Mouse (Mus musculus): ENCODE measurements around the gene Ankfn1. TPM values are rescaled to one million over a fixed set of nuclear protein-coding genes. Genes with fewer than 3 reads are reported as not detected.

Gene Ankfn1
- polyA plus RNA-seq, 1 experiment from 2014 or later, result 0.06 TPM

DNA sequence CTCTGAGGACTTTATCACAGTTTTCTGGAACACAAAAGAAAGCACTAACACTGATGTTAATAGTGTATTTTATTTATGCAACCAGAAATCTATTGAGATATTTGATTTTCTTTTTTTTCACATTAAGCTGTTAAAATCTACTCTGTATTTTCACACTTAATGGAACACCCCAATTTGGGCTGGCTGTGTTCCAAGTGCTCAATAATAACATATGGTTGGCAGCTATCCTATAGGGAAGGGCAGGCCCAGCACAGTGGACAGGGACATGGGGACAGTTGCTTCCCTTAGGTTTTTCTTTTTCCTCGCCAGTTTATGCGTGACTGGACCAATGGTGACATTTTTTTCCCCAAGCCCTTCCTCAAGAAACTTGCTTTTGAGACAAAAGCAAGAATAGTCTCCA, 4.5 kb downstream of the Ankfn1 start:
- Histone ChIP-seq H3K4me1 (ENCODE audit: control insufficient read depth, insufficient read depth, low read length) (no peaks in the 10 kb centered on the region), H3K36me3 (ENCODE audit: control insufficient read depth, insufficient read depth, low read length) (no peaks in the 10 kb centered on the region), H3K9me3 (ENCODE audit: control insufficient read depth, low read length) (no peaks in the 10 kb centered on the region), H3K4me3 (ENCODE audit: low read length) (no peak overlapping the region), H3K4me2 (ENCODE audit: low read depth, low read length) (no peak overlapping the region), H3K27me3 (replicated peaks; ENCODE audit: control insufficient read depth, insufficient read depth, low read length) (no peaks in the 10 kb centered on the region), H3K9ac (ENCODE audit: low read depth, low read length) (no peak overlapping the region), H3K27ac (ENCODE audit: low read length) (no peak overlapping the region)
- WGBS, result 86% methylated on average over 2 of the region's 2 CpGs
- no peak for ATAC-seq

DNA sequence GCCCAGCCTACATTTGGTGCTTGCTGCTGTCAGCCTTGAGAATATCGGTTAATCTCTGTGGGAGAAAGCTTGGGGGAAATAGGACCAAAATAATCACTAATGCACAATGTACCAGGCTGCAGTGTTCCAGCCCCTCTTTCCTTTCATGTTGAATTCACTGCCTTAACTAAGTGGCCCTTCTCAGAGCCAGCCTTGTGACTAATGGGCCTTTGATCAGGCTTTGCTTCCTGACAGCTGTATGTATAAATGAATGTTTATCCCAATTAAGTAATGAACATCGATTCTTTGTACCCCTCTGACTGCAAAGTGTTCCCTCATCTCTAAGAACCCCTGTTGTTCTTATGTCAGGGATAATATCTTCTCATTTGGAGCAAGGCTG, 11.7 kb downstream of the Ankfn1 start:
- Histone ChIP-seq H3K4me3 (ENCODE audit: low read length) (no peak overlapping the region), H3K27me3 (replicated peaks; ENCODE audit: control insufficient read depth, insufficient read depth, low read length) (no peaks in the 10 kb centered on the region), H3K4me2 (ENCODE audit: low read depth, low read length) (no peak overlapping the region), H3K9me3 (ENCODE audit: control insufficient read depth, low read length) (no peaks in the 10 kb centered on the region), H3K27ac (ENCODE audit: low read length) (no peak overlapping the region), H3K36me3 (ENCODE audit: control insufficient read depth, insufficient read depth, low read length) (no peaks in the 10 kb centered on the region), H3K4me1 (ENCODE audit: control insufficient read depth, insufficient read depth, low read length) (no peaks in the 10 kb centered on the region), H3K9ac (ENCODE audit: low read depth, low read length) (no peak overlapping the region)
- no peak for ATAC-seq
- WGBS, result 74% methylated on average over 2 of the region's 2 CpGs

DNA sequence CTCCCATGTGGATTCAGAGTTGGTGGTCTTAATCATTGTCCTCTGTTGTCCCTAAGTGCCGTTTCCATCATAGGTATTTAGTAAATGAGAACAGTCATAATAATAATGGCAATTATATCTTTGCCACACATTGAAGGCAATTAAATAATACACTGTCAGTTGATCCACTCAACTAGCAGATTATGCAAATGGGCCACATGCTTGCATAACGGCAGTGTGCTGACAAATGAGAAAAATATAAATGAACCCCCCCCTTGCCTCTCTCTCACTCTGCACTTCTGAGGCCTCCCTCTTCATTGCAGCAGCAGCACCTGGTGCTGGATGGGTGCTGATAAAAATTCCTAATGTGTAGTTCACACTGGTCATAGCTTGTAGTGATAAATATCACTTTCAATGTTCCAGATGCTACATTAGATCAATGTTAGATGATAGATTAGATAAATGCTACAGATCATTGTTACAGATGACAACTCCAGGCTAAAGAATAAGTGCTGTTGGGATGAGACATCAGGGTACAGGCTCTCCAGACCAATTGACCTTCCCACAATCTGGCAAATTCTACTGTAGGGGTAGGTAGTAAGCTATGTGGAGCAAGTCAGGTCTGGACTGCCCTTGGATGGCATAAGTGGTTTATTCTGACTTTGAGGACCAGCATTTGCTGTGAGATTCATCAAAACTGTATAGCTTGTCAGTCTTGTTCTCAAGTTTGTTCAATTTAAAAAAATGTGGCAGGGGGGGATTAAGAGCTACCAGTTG, 12.3 kb downstream of the Ankfn1 start:
- Histone ChIP-seq H3K27me3 (replicated peaks; ENCODE audit: control insufficient read depth, insufficient read depth, low read length) (no peaks in the 10 kb centered on the region), H3K4me3 (ENCODE audit: low read length) (no peak overlapping the region), H3K9ac (ENCODE audit: low read depth, low read length) (no peak overlapping the region), H3K36me3 (ENCODE audit: control insufficient read depth, insufficient read depth, low read length) (no peaks in the 10 kb centered on the region), H3K27ac (ENCODE audit: low read length) (no peak overlapping the region), H3K4me2 (ENCODE audit: low read depth, low read length) (no peak overlapping the region), H3K9me3 (ENCODE audit: control insufficient read depth, low read length) (no peaks in the 10 kb centered on the region), H3K4me1 (ENCODE audit: control insufficient read depth, insufficient read depth, low read length) (no peaks in the 10 kb centered on the region)
- WGBS, result 76% methylated on average over 2 of the region's 2 CpGs
- ATAC-seq, result no peak

DNA sequence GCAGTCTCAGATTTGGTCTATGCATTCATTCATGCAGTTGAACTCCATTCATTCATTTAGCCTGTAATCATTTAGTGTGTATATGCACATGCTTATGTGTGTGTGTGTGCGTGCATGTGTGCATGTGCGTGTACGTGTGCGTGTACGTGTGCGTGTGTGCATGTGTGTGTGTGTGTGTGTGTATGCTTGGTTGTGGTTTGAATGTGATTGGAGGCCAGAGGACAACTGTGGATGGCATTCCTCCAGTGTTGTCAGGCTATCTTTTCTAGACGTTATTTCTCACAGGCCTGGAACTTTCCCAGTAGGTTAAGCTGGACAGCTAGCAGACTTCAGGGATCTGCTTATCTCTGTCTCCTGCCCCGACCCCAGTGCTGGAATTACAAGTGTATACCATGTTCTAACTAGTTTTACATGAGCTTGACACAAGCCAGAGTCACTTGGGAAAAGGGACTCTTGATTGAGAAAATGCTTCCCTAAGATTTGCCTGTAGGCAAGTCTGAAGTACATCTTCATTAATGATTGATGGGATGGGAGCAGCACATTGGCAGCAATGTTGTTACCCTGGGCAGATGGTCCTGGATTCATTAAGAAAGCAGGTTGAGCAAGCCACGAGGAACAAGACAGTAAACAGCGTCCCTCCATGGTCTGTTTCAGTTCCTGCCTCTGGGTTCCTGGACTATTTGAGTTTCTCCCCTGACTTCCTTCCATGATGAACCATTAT, 43.3 kb downstream of the Ankfn1 start:
- Histone ChIP-seq H3K9me3 (ENCODE audit: control insufficient read depth, low read length) (no peaks in the 10 kb centered on the region), H3K36me3 (ENCODE audit: control insufficient read depth, insufficient read depth, low read length) (no peaks in the 10 kb centered on the region), H3K4me1 (ENCODE audit: control insufficient read depth, insufficient read depth, low read length) (no peaks in the 10 kb centered on the region), H3K9ac (ENCODE audit: low read depth, low read length) (no peak overlapping the region), H3K27ac (ENCODE audit: low read length) (0 out of 2 replicates have a peak overlapping the region, but pooled peaks have one; percentile 21), H3K27me3 (replicated peaks; ENCODE audit: control insufficient read depth, insufficient read depth, low read length) (no peaks in the 10 kb centered on the region), H3K4me3 (ENCODE audit: low read length) (no peak overlapping the region), H3K4me2 (ENCODE audit: low read depth, low read length) (peak overlapping the region; percentile 23; the same call in 1 of the 2 replicates)
- ATAC-seq, result peak; percentile 95
- 69% methylated on average over 10 of the region's 10 CpGs for WGBS

DNA sequence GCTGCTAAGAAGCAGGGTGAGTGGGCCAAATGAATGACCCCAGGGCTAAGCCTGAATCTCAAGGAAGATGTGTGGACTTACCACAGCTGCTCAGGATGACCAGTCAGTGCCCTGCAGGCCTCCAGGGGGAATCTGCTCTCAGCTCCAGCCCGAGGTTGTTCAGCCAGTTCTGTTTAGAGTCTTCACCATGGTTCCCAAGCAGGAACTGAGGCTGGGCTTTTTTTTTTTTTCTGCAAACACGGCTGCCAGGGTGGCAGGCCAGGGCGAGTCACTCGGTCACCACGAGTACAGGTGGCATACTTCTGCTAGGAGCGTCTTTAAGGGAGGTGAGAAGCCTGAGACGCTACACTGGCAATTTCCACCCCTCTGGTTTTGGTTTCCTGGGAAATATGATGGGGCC, 43.9 kb downstream of the Ankfn1 start:
- no peak overlapping the region for H3K4me2 ChIP-seq (ENCODE audit: low read depth, low read length)
- no peak overlapping the region for H3K27ac ChIP-seq (ENCODE audit: low read length)
- H3K27me3 ChIP-seq (replicated peaks; ENCODE audit: control insufficient read depth, insufficient read depth, low read length), result no peaks in the 10 kb centered on the region
- H3K4me3 ChIP-seq (ENCODE audit: low read length), result no peak overlapping the region
- no peaks in the 10 kb centered on the region for H3K4me1 ChIP-seq (ENCODE audit: control insufficient read depth, insufficient read depth, low read length)
- H3K9me3 ChIP-seq (ENCODE audit: control insufficient read depth, low read length), result no peaks in the 10 kb centered on the region
- ATAC-seq, result peak; percentile 19
- 58% methylated on average over 7 of the region's 7 CpGs for WGBS
- no peak overlapping the region for H3K9ac ChIP-seq (ENCODE audit: low read depth, low read length)
- H3K36me3 ChIP-seq (ENCODE audit: control insufficient read depth, insufficient read depth, low read length), result no peaks in the 10 kb centered on the region

DNA sequence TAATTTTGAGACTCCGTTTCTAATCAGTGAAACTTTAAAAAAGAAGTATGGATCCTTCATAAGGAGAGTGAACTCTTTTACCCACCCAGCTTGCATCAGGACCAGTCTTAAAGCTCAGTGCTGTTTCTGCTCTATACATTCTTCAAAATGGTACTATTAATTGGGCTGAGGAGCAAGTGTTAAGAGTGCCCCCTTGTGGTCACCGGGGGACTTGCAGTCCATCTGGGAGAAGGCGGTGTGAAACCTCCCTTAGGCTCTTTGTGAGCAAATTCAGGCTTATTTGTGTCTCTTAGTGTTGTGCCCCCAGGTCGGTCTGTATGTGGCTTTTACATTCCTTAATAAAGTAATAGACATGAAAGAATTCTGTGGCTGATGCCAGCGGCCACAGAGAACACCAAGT, 56.6 kb downstream of the Ankfn1 start:
- WGBS, result 11% methylated on average over 5 of the region's 5 CpGs
- Histone ChIP-seq H3K36me3 (ENCODE audit: control insufficient read depth, insufficient read depth, low read length) (no peaks in the 10 kb centered on the region), H3K4me2 (ENCODE audit: low read depth, low read length) (no peak overlapping the region), H3K9ac (ENCODE audit: low read depth, low read length) (no peak overlapping the region), H3K4me3 (ENCODE audit: low read length) (no peak overlapping the region), H3K27ac (ENCODE audit: low read length) (no peak overlapping the region), H3K9me3 (ENCODE audit: control insufficient read depth, low read length) (no peaks in the 10 kb centered on the region), H3K4me1 (ENCODE audit: control insufficient read depth, insufficient read depth, low read length) (no peaks in the 10 kb centered on the region), H3K27me3 (replicated peaks; ENCODE audit: control insufficient read depth, insufficient read depth, low read length) (no peaks in the 10 kb centered on the region)
- ATAC-seq, result no peak

DNA sequence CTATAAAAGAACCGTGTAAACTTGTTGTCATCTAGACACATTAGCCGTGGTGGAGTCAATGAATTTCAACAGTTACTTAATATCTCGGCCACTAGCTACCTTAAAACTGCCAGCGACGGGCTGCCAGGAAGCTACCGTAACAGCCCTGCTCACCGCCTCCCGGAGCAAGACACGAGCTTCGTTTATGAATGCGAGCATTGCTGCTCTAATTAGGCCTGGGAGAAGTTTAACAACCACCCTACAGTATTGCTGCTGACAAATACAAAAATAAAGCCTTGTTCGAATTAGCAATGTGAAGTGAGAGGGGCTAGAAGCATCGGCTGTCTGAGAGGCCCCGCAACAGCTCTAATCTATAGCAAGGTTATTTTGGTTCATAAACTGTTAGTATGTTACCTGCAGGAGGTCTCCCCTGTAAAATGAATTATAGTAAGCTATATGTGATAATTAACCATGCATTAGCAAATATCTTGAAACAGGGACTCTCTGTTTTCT, 58.9 kb downstream of the Ankfn1 start:
- no peaks in the 10 kb centered on the region for H3K9me3 ChIP-seq (ENCODE audit: control insufficient read depth, low read length)
- H3K9ac ChIP-seq (ENCODE audit: low read depth, low read length), result no peak overlapping the region
- H3K4me3 ChIP-seq (ENCODE audit: low read length), result no peak overlapping the region
- no peak overlapping the region for H3K27ac ChIP-seq (ENCODE audit: low read length)
- H3K27me3 ChIP-seq (replicated peaks; ENCODE audit: control insufficient read depth, insufficient read depth, low read length), result no peaks in the 10 kb centered on the region
- H3K36me3 ChIP-seq (ENCODE audit: control insufficient read depth, insufficient read depth, low read length), result no peaks in the 10 kb centered on the region
- H3K4me2 ChIP-seq (ENCODE audit: low read depth, low read length), result no peak overlapping the region
- ATAC-seq, result no peak
- H3K4me1 ChIP-seq (ENCODE audit: control insufficient read depth, insufficient read depth, low read length), result no peaks in the 10 kb centered on the region
- WGBS, result 71% methylated on average over 14 of the region's 14 CpGs

DNA sequence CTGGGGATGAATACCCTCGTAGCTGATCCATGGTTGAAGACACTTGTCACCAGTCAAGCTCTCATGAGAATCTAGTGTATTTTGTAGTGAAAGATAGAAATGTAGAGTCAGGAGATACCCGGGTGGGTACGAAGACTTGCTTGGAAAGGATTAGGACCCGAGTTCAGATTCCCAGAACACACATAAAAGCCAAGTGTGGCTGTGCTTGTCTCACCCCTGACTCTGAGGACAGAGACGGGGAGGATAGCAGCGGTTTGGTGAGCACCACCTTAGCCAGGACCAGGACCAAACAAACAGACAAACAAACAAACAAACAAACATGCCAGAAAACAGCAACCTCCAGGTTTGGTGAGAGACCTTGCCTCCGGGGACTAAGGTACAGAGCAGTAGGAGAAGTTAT, 61.1 kb downstream of the Ankfn1 start:
- no peak for ATAC-seq
- Histone ChIP-seq H3K36me3 (ENCODE audit: control insufficient read depth, insufficient read depth, low read length) (no peaks in the 10 kb centered on the region), H3K4me1 (ENCODE audit: control insufficient read depth, insufficient read depth, low read length) (no peaks in the 10 kb centered on the region), H3K27ac (ENCODE audit: low read length) (no peak overlapping the region), H3K9ac (ENCODE audit: low read depth, low read length) (no peak overlapping the region), H3K4me3 (ENCODE audit: low read length) (no peak overlapping the region), H3K4me2 (ENCODE audit: low read depth, low read length) (no peak overlapping the region), H3K9me3 (ENCODE audit: control insufficient read depth, low read length) (no peaks in the 10 kb centered on the region), H3K27me3 (replicated peaks; ENCODE audit: control insufficient read depth, insufficient read depth, low read length) (no peaks in the 10 kb centered on the region)
- 91% methylated on average over 7 of the region's 7 CpGs for WGBS

DNA sequence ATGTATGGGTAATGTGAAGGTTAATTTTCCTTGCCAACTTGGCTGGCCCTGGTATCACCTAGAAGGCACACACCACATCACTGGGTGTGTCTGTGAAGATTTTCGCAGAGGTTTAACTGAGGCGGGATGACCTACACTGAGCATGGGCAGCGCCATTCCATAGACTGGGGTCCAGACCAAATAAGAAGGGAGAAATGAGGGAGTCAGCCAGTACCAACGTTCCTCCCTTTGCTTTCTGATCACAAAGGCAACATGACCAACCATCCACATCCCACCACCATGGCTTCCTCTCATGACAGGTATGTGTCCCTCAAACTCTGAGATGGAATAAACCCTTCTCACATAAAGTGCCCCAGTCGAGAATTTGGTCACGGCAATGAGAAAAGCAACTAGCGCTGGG, 68.9 kb downstream of the Ankfn1 start:
- Histone ChIP-seq H3K9me3 (ENCODE audit: control insufficient read depth, low read length) (no peaks in the 10 kb centered on the region), H3K4me3 (ENCODE audit: low read length) (no peak overlapping the region), H3K9ac (ENCODE audit: low read depth, low read length) (no peak overlapping the region), H3K27ac (ENCODE audit: low read length) (no peak overlapping the region), H3K27me3 (replicated peaks; ENCODE audit: control insufficient read depth, insufficient read depth, low read length) (no peaks in the 10 kb centered on the region), H3K4me1 (ENCODE audit: control insufficient read depth, insufficient read depth, low read length) (no peaks in the 10 kb centered on the region), H3K36me3 (ENCODE audit: control insufficient read depth, insufficient read depth, low read length) (no peaks in the 10 kb centered on the region), H3K4me2 (ENCODE audit: low read depth, low read length) (no peak overlapping the region)
- WGBS, result 94% methylated on average over 7 of the region's 7 CpGs
- ATAC-seq, result no peak

Measured in intestine, embryonic 16.5 days (tissue).